Mouse (Mus musculus) kidney, adult 18-20 months (tissue): ENCODE results near the gene Aspscr1.

ENCODE experiments used
- DNase-seq: peaks from one replicate; pipeline ENCODE4 v3.0.0; 2021

The Aspscr1 gene

DNA sequence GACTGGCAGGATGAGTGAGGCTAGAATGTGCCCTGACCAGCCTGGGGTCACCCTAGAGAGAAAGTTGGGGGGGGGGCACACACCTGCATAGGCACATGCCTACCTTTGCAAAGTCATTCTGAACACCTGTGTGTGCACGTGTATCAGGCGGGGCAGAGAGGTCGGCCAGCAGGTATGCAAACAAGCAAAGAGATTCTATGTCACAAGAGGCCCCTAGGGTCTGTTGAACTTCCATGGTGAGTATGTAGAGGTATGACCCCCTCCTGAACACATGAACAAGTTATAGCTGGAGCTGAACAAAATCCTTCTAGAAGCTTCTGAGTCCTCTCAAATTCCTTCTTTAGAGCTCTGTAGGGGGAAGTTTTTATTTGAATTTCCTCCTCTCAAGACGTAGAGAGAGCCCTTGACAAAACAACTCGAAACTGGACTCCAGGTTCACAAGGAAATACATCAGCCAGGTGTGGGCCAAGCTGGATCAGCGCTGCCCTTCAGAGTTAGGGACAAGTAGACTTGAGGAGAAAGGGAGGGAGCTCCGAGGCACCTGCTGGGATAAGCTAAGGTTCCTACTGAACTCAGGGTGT is 71.4 kb downstream of the Aspscr1 start:
- no peak for DNase-seq

DNA sequence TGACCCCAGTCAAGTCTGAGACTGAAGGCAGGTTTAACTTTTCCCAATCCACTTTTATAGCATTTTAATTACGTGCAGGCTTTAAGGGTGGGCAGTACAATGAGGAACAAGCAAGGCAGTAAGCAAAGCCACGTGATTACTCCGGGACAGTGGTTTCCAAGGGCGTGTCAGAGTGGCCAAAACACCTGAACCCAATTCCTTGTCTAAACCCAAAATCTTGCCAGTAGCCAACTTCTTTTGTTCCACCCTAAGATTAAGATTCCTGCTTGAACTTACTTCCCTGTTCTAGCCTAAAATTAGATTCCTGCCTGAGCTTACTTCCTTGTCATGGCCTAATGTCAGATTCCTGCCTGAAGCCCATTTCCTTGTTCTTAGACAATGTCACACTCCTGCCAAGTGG is 75.2 kb downstream of the Aspscr1 start:
- DNase-seq = no peak

GRCm38 (mm10) chr11:120749430-120749829 is 76.7 kb downstream of the Aspscr1 start:
- peak; percentile 47 for DNase-seq

DNA sequence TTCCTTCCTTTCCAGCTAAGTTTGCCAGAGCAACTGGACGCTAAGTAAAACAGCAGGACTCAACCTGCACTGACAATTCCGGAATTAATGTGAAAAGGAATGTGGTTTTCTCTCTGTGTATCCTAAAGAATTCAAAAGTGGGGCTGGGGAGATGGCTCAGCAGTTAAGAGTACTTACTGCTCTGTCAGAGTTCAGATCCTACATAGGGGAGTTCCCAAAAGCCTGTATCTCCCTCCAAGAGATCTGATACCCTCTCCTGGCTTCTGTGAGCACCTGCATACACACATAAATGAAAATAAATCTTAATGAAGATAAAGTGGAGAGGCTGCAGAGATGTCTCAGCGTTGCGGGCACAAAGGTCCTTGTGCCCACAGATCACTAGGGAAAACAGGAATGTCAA is 78.8 kb downstream of the Aspscr1 start:
- no peak for DNase-seq
